Mouse (Mus musculus) cortical plate, adult 2 months (tissue): Measurements from ENCODE around the gene Hck.

Experiments
- CTCF ChIP-seq: fragments of 200-500 bp; IDR thresholded peaks from 2 replicates; pipeline ENCODE4 v1.5.1; 2011; ENCODE audit warnings: mild to moderate bottlenecking, control low read depth, low read length; ENCODE audit not compliant: insufficient read depth; ENCODE audit errors: extremely low read depth
- POLR2A ChIP-seq: fragments of 200-500 bp; IDR thresholded peaks from 2 replicates; pipeline ENCODE4 v1.6.1; 2011; ENCODE audit warnings: mild to moderate bottlenecking, low read length, control low read depth; ENCODE audit not compliant: insufficient read depth; ENCODE audit errors: extremely low read depth

DNA sequence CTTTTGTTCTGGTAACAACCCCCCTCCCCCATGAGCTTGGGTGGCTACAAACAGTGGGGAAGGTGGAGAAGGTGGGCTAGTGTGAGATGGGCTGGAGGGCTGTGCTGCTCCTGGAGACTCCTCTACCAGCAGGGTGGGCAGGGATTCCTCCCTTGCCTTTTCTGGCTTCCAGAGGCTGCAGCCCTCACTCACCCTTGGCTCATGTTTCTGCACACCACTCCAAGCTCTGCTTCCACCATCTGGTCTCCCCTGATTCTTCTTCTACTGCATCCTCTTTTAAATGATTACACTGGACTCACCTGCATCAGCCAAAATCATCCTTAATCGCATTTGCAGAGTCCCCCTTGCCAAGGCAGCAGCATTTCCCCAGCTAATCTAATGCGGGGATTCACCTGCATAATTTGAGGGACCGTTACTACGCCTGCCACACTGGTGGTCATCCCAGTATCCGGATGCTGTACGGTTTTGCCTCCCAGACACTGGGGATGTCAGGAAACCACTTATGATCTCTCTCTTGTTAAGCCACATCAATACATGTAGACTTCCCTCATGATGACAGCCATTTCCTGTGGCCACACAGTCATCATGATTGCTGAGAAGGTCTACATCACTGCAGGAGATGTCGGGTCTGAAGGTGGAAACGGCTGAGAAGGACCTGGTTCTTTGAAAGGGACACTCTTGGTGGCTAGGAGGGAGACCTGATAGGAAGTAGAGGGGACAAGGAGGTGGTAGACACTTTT lies 43.8 kb downstream of the Hck start:
- TF ChIP-seq POLR2A (no peak), CTCF (no peak)
